Mouse (Mus musculus): Measurements from ENCODE around the gene Khdc3.
"Not testable (repeated sequence)": the region's sequence is repeated elsewhere in the genome, so short reads cannot be mapped to it uniquely, and the experiment has no call there.

Khdc3 gene

DNA sequence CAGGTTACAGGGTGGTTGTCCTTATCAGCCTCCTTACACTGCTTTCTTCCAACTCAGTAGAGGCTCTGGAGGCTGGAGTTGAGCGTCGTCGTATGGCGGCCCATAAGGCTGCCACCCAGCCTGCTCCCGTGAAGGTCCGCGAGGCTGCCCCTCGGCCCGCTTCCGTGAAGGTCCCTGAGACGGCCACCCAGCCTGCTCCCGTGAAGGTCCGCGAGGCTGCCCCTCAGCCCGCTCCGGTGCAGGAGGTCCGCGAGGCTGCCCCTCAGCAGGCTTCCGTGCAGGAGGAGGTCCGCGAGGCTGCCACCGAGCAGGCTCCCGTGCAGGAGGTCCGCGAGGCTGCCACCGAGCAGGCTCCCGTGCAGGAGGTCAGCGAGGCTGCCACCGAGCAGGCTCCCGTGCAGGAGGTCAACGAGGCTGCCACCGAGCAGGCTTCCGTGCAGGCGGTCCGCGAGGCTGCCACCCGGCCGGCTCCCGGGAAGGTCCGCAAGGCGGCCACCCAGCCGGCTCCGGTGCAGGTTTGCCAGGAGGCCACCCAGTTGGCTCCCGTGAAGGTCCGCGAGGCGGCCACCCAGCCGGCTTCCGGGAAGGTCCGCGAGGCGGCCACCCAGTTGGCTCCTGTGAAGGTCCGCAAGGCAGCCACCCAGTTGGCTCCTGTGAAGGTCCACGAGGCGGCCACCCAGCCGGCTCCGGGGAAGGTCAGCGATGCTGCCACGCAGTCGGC, 1.7 kb downstream of the Khdc3 start:
- peak; percentile 55 for DNase-seq

DNA sequence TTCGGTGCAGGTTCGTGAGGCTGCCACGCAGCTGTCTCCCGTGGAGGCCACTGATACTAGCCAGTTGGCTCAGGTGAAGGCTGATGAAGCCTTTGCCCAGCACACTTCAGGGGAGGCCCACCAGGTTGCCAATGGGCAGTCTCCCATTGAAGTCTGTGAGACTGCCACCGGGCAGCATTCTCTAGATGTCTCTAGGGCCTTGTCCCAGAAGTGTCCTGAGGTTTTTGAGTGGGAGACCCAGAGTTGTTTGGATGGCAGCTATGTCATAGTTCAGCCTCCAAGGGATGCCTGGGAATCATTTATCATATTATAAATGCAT, 2.2 kb downstream of the Khdc3 start:
- no peak for DNase-seq

DNA sequence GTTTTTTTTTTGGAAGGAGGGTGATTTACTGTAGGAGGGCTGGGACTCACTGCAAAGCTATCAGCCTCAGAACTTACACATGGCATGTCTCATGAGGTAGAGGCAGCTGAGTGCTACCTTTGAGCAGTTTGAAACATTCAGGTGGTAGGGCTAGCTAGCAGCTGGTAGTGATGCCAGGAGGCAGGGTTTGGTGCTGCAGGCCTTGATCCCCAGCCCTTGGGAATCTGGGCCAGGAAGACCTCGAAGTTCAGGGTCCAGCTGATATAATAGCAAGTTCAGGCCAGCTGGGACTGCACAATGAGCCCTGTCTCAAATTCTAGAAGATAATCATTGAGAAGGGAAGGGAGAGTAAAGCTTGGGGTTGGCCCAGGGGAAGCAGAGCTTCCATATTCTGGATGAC, 3.5 kb downstream of the Khdc3 start:
- no peak for DNase-seq

DNA sequence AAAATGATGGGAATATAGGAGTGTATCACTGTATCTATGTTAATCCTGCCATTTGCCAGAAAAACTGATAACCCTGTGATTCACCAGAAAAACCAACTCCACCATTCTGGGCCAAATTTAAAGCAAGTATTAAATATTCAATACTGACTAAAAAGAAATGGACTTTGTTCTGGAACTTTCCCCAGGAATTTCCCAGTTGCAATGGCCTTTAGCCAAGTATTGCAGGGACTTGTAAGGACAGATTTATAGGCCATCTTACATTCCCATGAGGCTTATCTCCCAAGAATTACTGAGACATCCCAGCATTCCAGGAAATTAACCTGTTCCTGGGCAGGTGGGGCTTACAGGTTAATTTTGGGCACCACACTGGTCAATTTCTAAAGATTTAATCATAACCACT, 4.1 kb downstream of the Khdc3 start:
- DNase-seq = no peak

DNA sequence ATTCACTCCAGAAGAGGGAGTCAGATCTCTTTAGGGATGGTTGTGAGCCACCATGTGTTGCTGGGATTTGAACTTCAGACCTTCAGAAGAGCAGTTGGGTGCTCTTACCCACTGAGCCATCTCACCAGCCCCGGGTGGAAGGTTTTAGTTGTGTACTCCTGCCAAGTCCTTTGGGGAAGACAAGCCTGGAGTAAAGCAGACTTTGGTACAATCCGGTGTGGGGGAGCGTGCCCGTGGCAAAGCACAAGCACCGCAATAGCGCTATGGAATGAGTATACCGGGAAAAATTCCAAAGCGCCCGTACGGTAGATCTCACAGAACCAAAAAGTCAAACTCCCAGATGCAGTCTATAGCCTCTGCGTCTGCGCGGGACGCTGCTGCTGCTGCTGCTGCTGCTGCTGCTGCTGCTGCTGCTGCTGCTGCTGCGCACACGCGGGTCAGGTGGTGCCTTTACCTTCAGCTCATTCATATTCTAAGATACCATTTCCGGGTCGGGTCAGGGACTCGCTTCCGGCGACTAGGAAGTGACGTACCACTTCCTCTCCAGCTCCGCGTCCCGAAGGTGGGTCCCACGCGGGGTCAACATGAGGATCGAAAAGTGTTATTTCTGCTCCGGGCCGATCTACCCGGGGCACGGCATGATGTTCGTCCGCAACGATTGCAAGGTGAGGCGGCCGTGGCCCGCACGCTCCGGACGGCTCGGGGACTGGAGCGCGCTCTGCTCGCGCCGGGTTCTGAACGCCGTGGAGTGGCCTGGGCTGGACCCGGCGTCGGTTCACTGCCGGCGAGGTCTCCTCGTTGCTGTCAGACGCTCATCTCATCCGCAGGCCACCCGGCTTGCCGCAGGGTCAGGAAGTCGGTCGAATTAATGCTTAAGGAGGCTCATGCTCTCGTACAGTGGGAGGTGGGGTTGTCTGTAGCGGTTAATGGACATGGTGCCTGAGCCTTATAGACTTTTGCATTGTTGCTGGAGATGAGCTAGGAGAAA, 11.6 kb downstream of the Khdc3 start, which contains the start of gene Rsl24d1:
TSS of gene Rsl24d1 (plus strand) at position 508 of the 988 bp plus-strand sequence.
- DNase-seq = peak; percentile 90

DNA sequence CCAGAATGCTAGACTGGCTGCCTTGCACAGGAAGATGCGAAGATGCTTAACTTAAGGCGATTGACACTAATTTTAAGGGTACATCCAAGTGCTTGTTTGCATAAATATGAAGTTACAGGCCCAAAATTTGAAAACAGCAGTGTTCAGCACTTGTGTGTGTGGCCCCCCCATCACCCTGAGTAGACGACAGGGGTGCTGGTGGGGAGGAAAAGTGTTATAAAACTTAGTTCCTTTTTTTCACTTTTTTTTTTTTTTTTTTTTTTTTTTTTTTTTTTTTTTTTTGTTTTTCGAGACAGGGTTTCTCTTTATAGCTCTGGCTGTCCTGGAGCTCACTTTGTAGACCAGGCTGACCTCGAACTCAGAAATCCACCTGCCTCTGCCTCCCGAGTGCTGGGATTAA, 15.1 kb downstream of the Khdc3 start:
- not testable (repeated sequence) for DNase-seq

DNA sequence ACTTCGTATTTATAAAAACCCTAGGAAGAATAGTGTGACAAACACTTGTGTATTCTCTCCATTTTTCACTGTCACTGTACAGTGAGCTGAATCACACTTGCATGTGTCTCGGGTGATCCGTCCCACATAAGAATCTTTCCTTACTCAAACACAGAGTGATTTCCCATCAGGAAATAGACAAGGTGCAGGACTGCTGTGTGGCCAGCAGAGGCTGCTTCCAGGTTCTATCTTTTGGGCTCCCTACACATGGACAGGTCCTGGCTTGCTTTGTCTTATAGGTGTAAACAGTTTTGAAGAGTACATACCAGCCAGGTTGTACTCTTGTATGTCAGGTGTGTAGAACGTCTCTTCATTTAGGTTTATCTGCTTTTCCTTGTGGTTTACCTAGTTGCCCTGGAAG, 16.4 kb downstream of the Khdc3 start:
- DNase-seq = no peak

DNA sequence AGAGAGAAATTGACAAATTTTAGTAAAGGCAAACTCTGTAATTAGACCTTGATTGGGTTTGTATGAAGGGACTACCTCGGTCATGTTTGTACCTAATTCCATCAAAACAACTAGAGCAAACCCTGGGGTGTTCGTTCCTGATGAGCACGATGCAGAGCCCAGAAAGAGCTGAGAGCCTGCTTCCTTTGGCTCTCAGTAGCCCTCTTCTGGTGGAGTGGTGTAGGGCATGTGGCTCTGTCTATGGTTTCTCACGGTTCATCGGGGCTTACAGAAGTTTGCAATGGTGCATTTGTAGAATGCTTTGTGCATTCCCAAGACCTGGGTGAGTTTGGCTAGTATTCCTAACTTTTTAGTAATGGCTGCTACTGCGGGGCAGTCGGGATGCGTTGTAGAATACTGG, 20.1 kb downstream of the Khdc3 start:
- no peak for DNase-seq

DNA sequence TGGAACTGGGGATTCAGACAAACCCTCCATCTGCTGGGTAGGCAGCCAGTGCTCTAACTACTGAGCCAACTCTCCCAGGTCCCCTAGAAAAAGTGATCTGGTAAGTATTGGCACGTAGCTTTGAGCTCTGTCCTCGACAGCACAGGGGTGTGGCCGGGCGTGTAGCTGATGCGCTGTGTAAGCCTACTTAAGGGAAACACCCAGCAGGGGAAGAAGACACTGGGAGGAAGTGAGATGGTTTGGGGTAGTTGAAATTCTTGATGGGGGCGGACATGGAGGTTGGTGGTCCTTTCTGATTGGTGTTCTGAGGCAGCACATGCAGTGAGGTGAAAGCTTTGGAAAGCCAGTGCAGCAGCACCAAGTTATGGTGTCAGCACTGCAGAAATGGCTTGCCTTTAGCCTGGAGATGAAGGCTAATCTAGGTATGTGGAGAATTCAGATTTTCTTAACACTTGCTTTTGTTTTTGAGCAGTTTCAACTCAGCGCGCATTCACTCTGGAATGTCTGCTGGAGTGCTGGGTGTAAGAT, 23.5 kb downstream of the Khdc3 start:
- DNase-seq = no peak

DNA sequence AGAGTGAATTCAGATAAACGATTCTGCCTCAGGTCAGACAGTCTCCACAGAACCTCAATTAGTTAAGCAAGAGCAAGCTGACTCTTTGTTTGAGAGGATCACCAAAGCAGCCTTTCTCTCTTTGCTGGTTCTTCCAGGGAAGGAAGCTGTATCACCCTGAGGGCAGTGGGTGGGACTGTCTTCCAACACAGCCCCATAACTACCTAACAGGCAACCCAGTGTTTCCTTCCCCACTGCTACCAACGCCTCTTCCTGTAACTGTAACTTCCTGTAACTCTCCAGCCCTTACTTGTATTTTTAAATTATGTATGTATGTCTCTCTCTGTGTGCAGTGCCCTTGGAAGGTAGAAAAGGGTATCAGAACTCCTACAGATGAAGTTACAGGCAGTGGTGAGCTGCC, 25.8 kb downstream of the Khdc3 start:
- DNase-seq = no peak

DNA sequence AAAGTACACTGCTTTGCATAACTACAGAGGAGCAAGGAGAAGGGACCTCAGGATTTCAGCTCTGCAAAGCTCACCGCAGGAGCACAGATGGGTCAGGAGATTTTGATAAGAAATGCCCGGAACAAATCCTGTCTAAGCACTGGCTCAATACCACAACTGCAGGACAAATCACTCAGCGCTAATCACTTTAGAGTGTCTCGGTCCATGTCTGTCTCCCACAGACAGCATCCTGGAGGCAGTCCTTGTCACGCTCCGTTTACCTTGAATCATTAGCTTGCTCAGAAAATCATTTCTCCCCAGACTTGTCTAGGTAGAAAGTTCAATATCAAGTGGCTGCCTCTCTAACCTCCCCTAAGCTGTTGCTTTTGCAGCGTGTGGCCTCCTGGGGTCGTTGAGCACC, 28.2 kb downstream of the Khdc3 start:
- DNase-seq = no peak

DNA sequence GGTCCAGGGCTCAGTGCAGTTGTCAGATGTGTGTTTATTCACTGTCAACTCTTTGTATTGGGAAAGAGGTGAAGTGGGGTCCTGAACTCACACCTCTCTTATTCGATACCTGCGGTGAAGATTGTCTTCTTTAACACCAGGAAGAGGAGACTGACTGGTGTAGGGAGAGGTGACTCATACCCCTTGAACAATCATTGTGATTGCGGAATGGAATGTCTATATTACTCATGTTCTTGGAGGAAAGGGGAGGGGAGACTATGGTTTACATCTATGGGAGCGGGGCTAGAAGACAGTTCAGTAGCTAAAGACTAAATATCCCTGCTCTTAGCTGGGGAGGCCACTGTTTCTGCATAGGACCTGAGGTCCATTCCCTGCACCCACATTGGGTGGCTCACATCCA, 28.9 kb downstream of the Khdc3 start:
- no peak for DNase-seq

DNA sequence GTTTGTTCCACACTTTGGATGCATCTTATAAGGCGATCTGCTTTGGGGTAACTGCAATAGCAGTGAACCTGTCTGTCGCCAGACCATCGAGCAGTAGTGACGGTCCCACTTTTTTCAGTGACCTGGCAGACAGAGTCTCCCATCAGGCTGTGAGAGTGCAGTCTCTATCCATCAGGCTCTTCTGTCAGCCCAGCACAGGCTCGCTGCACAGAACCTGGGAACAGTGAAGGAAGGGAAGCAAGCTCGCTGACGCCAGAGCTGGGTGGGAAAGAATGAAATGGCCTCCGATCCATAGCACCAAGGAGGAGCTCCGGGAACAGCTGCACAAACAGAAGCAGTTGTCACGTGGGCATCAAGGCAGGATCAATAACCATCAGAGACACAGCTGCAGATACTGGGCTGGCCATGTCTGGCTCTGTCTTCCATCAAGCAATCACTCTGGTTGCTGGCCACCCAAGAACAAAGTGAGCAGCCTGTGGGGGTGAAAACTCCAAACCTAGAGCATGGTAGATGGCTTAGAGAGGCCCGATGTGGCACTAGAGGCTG, 35.8 kb downstream of the Khdc3 start:
- DNase-seq = no peak

All from kidney, adult 18-20 months (tissue).